Mouse (Mus musculus) megakaryocyte, embryonic 14.5 days (primary cell): ENCODE results near the gene Rpl21.

Experiments
- FLI1 ChIP-seq: IDR thresholded peaks from 2 replicates; pipeline ENCODE4 v1.6.1; 2012; ENCODE audit warnings: low read length, inconsistent platforms, mixed read lengths
- GATA1 ChIP-seq: IDR thresholded peaks from 3 replicates; pipeline ENCODE4 v1.6.1; 2012; ENCODE audit warnings: mixed read lengths, low read length, inconsistent platforms, borderline replicate concordance

DNA sequence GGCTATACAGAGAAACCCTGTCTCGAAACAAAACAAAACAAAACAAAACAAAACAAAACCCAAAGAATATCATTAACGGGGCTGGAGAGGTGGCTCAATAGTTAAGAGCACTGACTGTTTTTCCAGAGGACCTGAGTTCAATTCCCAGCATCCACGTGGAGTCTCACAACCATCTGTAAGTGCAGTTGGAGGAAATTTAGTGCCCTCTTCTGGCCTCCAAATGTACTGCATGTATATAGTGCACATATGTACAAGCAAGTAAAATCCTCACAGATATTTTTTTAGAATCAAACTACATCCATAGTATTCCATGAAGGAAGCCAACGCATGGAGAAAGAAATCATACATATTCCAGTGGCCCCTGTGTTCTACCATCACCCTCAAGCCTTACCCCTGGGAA lies 19.3 kb upstream of the Rpl21 start:
- TF ChIP-seq GATA1 (no peak), FLI1 (no peak)
